Mouse (Mus musculus): ENCODE results near the gene Cirbp.
"Not testable (repeated sequence)": the region's sequence is repeated elsewhere in the genome, so short reads cannot be mapped to it uniquely, and the experiment has no call there.

Cirbp gene

DNA sequence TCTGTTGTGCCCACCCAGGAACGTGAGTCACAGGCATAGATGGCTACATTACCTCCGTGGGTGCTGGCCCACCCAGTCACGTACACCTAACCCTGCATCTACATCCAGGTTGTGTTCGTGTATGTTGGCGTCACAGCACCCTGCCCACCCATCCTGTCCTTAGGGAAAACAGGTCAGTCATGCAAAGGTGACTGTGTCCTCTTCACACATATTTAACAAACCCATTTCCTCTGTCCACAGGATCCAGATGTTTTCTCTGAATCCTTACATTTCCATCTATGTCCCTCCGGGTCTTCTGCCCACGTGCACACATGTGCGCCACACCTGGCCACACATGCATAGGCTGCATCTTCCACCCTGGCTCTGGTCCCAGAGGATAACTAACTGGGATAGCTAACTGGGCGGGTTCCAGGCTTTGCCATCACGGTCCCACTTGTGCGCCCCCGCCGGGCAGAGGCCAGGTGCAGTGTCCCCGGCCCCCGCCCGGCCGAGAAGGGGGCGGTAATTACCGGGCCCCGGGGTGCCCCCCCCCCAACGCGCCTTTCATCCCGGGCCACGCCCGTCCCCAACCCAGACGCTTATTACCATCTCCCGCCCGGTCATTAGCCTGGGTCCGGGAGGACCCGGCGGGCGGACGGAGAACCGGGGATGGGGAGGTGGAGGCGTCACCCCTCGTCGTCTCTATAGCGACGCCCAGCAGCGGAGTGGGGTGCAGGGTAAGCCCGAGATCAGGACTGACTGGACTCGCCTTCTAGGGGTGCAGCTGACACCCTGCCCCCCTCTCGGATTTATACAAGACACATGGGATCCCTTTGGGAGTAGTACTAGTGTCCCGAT is 1.4 kb upstream of the Cirbp start:
- DNase-seq, result peak; percentile 64 to 77

DNA sequence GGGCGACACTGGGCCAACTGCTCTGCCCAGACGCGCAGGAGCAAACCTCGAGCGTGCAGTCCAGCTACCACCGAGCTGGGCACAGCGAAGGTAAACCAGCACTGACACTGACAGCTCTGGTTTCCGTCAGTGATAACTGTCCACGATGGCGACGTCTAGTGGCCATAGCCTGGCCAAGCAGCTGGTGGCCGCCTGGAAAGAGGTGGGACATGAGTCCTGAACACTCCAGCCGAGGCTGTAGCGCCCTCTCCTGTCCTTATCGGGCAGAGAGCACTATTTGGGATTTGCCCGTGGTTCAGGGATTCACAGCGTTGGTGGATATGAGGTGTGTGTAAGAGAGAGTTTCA is 814 bp upstream of the Cirbp start:
- DNase-seq, result peak; percentile 99

DNA sequence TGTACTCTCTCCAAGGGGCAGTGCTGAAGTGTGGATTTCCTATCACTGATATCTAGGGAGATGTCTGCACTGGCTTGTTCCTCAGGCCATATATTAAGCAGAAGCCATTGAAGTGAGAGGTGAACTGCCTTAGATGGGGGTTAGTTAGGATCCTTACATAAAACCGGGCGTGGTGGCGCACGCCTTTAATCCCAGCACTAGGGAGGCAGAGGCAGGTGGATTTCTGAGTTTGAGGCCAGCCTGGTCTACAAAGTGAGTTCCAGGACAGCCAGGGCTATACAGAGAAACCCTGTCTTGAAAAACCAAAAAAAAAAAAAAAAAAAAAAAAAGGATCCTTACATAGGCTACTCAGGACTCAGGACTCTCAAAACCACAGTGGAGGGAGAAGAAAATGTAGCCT is 351 bp downstream of the Cirbp start:
- DNase-seq, result not testable (repeated sequence)

DNA sequence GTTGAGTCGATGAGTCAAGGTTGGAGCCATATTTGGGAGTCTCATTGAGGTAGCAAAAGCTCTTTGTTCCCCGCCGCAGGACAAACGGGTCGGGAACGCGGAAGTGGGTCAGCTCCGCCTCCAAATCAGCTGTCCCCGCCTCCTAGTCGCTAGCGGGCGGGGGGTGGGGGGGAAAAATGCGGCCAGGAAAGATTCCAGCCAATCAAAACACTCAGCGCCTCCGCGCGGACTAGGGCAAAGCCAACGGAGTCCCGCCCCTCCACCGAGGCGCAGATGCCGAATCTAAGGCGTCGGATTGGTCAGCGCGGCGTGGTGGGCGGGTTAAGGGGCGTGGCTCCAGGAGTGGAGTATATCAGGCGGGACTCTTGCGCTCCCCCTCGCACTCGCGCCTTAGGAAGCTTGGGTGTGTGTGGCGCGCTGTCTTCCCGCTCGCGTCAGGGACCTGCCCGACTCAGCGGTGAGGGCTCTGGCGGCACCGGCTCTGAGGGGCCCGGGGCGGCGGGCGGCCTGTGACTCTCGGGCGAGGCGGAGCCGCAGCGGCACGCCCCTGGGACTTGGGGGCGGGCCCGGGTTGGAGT is 1.8 kb downstream of the Cirbp start:
- peak; percentile 100 for DNase-seq

DNA sequence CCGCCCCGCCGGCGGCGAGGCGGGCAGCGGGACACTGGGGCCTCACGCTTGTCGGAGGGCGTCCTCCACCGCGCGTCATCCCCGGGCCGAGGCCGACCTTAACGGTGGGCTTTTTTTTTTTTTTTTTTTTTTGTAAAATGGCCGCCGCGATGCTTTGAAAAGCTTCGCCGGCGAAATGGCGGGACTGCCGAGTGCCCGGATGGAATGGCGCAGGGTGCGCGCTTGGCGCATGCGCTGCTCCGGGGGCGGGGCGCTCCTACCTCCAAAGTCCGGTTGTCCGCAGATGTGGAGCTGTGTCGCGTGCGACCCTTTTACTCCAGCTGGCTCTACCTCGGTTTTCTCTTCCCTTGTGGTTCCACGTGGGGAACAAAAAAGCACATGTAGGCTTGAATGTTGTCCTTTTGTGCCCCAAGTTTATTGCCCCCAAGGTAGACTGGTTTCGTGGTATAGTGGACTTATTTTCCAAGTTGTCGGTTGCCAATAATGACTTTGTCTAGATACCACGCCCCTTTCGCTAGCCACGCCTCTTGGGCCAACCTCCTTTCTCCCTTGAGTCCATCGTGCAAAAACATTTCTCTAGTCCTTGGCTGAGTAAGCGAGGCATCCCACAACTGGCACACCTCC is 2.4 kb downstream of the Cirbp start:
- DNase-seq, result peak; percentile 97

DNA sequence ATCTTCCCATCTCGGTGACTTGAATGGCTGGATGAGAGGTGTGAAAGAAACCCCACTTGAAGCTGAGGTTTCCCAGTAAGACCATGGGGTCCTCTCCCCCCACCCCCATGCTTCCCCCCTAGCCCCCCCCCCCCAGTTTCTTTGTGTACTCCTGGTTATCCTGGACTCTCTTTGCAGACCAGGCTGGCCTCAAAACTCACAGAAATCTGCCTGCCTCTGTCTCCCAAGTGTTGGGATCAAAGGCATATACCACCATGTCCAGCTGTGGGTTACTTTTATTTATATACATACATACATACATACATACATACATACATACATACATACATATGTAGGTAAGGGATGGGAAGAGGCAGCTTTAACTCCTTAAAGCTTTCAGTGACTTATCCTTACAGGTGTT is 3.3 kb downstream of the Cirbp start:
- DNase-seq, result no peak

DNA sequence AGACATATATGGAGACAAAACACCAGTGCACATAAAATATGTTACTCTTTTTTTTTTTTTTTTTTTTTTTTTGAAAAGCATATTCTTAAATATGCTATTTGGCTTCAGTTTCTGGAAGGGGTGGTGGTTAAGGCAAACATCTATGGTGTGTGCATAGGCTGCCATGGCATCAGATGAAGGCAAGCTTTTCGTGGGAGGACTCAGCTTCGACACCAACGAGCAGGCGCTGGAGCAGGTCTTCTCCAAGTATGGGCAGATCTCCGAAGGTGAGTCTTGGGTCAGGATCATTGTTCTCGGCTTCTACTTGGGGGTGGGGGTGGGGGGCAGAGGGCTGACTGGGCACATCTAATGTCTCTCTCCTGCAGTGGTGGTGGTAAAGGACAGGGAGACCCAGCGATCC is 3.9 kb downstream of the Cirbp start:
- no peak for DNase-seq

DNA sequence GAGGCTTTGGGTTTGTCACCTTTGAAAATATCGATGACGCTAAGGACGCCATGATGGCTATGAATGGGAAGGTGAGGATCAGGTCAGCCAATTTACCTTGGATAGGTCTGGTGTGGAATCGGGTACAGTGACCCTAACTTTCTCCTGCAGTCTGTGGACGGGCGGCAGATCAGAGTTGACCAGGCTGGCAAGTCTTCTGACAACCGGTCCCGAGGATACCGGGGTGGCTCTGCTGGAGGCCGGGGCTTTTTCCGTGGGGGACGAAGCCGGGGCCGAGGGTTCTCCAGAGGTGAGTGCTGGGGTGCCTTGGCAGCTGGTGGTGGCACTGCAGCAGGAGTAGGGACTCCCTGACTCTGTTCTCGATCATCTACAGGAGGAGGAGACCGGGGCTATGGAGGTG is 4.3 kb downstream of the Cirbp start:
- peak in 1 of 2 experiments; percentile 22 for DNase-seq

DNA sequence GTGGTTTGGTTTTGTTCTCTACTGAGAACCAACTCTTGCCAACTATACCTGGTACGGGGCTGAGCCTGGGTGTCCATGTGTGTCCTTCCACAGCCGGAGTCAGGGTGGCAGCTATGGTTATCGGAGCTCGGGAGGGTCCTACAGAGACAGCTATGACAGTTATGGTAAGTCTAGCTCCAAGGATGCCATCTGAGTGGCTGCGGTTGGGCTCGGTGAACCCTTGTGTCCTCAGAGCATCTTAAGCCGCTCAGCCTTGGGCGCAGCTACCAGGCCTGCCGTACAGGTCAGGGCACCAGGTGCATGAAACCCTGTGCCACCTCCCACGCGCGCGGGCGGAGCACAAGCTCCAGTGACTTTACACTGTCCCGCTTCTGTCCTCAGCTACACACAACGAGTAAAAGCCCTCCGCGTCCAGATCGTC is 4.8 kb downstream of the Cirbp start:
- DNase-seq, result peak in 1 of 2 experiments; percentile 19

DNA sequence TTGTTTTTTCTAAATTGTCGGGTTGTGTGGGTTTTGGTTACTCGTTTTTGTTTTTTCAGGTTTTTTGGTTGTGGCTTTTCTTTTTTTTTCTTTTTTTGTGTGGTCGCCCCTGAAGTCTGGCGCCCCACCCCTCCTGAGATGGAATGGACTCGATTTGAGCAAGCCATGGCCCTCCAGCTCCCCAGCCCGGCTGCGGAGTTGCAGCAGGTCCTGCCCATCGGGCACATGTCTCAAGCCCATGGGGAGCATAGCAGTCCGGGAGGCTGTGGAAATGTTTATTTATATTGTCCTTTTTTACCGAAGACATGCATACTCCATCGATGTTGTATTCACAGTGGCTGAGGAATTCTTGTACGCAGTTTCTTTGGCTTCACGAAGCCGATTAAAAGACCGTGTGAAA is 5.5 kb downstream of the Cirbp start:
- DNase-seq, result peak in 1 of 2 experiments; percentile 12

DNA sequence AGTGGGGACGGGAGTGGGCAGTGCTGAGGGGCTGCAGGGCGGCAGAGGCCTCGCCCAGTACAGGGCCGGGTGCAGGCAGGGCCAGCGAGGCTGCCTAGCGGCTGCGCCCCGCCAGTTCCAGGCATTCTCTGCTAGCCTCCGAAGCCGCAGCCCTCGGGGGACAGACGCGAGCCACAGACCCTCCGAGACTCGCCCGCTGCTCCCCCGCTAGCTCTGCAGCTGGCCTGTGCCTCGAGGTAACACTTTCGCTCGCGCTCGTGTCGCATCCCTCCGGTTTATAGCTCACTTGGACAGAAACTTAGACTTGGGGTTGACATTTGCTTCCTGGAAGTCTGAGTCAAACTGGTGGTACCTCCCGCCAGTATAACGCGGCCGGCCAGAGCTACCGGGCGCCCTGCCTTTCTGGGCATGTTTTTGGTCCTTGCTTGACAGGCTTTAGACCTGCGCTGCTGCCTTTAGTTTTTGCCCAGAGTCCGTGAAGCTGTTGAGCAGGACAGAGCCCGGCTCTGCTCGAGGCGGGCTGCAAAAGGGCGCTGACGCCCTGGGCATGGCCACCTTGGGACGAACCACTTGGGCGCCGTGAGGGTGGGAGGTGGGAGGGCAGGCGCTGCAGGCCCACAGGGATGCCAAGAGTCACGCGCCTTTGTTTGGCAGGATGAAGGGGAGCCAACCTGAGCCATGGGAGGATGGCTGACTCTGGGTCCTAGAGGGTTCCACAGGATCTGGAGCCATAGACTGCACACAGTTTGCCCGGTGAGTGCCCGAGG is 6.2 kb downstream of the Cirbp start:
- DNase-seq, result peak; percentile 43 to 63

DNA sequence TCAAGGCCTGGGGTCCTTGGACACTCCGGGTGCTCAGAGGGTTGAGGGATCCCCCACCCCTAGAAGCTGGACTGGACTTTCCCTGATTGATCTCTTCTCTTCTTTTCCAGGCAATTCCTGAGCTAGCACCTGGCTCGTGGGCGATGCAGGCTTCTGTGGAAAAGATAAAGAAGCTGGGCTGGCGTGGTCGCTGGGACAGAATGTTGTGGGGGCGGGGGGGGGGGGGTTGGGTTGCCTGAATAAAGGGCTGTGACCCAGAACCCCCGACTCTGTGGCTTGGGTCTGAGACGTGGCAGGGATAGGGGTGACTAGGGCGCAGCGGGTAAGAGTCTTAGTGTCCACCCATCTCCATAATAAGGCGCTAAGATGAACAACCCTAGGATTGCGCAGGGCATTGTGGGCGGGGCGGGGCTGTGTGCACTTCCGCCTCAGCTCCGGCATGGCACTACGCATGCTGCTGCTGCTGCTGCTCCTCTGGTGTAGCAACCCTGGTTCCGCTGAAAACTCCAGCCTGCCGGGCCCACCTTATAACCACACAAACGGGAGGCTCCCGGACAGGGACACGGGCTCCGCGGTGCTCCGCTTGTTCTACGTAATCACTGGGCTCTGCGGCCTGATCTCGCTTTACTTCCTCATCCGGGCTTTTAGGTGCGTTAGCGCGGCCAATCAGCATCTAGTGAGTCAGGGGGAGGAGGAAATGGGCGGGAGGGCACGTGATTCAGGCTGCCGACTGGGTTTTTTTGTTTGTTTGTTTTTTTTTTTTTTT is 6.9 kb downstream of the Cirbp start, which contains the start of gene 1600002K03Rik:
1600002K03Rik (plus strand) TSS at position 418 of the 766 bp plus-strand sequence.
- DNase-seq, result peak; percentile 85 to 87

DNA sequence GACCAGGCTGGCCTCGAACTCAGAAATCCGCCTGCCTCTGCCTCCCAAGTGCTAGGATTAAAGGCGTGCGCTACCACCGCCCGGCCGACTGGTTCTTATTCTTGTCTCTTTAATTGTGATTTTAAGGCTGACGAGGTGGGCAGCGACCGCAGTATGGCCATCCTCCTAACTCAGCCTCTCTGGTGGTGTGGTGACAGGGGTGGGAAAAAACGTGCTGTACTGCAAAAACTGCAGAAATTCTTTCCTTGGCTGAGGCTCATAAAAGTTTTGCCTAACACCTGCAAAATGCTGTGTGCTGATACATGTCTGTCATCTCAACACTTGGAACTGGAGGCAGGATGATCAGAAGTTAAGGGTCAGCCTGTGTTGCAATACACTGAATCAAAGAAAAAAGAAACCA is 7.6 kb downstream of the Cirbp start:
- peak in 1 of 2 experiments; percentile 55 for DNase-seq

DNA sequence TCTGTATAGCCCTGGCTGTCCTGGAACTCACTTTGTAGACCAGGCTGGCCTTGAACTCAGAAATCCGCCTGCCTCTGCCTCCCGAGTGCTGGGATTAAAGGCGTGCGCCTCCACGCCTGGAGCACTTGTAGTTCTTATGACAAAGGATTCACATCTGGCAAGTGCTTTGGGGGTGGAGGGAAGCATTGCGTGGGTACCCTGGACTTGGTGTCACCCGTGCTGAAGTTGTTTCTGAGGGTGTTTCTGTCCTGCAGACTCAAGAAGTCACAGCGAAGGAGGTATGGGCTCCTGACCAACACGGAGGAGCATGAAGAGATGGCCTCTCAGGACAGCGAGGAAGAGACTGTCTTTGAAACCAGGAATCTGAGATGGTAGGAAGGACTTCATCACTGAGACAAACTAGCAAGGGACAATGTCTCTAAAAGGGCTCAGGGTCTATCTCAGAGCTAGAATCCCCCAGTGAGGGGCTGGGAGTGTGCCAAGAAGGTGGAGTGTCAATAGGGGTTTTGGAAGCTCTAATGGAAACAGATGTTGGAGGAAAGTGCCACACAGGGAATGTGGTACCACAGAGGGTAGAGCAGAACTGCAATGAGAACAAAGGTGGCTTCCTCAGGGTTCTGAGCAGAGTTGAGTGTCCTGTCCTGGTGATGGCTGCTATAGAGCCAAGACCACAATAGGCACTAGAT is 8.3 kb downstream of the Cirbp start:
- DNase-seq, result peak; percentile 42 to 59

DNA sequence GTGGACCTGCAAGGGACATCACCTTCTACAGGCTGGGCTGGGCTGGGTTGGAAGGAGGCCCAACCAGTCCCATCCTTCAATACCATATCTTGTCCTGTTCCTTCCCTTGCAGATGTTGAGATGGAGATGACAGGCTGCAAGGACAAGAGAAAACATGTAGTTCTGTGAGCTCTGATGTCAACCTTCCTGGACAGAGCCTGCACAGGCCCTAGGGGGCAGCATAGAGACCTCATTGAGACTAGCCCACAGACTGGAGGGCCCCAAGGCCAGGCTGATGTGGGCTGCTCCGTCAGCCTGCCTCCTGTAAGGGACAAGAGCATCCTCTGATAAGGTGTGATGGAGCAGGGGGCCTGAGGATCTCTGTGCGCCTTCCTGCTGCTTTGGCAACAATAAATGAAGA is 8.9 kb downstream of the Cirbp start:
- peak; percentile 52 to 59 for DNase-seq

DNA sequence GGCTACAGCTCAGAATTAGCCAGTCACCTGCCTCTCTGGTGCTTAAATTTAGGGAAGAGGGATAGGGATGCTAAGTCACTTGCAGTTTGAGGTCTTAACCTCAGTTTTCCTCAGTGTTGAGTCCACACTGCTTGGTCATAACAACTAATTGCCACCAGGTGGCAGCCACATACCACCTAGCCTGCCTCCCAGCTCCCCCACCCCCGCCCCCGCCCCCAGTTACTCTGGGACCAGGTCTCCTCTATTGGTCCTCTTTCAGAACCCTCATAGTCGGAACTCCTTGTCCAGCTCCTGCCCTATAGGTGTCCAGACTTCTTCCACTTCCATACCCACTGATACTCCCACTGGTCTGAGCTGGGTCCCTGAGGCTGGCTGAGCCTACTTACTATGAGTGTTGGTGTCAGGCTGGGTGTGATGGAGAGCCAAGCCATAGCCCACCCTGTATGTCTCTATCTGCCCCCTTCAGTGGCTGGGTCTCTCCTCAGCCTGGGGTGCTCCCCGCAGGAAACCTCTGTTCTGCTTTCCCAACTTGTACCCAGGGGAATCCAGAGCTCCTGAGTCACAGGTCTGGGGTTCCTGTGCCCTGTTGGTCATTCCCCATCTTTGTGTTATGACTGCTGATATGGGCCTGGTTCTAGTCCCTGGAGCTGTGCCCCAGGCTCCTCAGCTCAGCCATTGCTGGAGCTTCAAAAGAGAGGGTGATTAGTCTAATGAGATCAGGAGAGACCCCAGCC is 9.9 kb downstream of the Cirbp start:
- peak; percentile 69 to 72 for DNase-seq

DNA sequence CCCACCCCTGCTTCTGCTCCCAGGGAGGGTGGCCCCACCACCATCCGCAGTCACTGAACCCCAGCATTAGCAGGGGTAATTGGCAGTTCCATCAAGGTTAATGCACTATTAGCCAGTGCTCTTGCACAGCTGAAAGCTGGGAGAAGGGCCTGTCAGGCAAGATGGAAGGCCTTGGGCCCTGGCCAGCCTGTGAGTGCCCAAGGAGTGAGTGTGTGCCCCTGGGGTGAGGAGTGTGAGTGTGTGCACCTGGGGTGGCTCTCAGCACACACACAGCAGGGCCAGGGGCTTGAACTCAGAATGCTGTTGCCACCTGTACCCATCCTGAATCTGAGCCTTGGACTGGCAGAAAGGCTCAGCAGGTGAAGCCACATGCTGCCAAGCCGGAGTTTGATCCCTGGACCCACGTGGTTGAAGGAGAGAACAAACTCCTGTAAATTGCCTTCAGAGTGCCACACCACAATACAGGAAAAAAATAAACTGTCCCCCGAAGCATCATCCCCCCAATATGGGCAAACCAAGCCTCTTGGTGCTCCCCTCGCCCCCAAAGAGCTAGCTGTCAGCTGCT is 10.6 kb downstream of the Cirbp start:
- DNase-seq, result peak in 1 of 2 experiments; percentile 19

DNA sequence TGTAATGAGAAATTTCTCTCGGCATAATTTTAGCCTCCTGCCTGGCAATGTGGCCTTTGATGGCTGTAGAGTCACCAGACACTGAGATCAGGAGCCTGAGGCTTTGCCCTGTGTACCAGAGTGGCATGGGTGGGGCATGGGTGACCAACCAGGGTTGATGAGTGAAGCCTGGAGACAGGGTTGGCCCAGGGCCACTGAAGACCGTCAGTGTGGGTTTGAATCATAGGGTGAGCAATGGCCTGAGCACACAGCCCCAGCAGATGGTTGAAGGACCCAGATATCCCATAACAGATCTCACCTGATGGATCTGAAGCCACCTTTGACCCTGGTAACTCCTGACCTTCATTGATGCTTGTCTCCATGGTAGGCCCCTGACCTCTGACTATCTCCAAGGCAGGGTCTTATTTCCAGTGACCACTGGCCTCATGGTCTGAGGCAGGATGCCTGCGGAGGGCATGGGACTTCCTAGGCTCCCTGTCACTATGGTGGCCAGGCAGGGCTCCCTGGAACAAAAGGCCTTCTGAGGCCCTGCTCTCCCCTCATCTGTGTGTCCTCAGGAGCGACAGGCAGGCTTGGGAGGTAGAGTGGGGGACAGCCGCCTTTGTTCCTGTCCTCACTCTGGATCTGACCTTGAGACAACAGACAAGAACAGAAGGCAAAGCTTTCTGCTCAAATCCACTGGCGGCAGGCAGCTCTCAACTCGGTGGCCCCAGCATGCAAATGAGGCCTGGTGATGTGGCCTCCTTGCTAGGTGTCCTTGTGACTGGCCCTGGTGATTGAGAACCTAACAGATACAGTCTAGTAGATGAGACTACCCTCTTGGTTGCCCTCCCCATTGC is 11.9 kb downstream of the Cirbp start:
- DNase-seq, result no peak

All from cerebellum, postnatal 14 days (tissue).